Mouse (Mus musculus): ENCODE measurements around the gene Ciao2b. TPM values are rescaled to one million over a fixed set of nuclear protein-coding genes. Genes with fewer than 3 reads are reported as not detected.
"Not testable (repeated sequence)": the region's sequence is repeated elsewhere in the genome, so short reads cannot be mapped to it uniquely, and the experiment has no call there.

The Ciao2b gene
- polyA plus RNA-seq (2016; fragmentation: Nextera tagmentation; extraction: Ambion mirVana), result 118 and 122 TPM in 2 replicates

GRCm38 (mm10) chr8:104641426-104642323 lies at the start of gene Ciao2b:
Gene Ciao2b (minus strand): TSS chr8:104641965.
- Histone ChIP-seq H3K4me2 (replicated peaks) (peak within 1 kb of the TSS; percentile 91), H3K4me1 (peaks cover 19% of the 10 kb centered on the region), H3K27ac (peak within 1 kb of the TSS; percentile 27; the same call in 1 of the 2 replicates), H3K4me3 (peak within 1 kb of the TSS; percentile 79), H3K9ac (peak within 1 kb of the TSS; percentile 75), H3K27me3 (replicated peaks) (no peaks in the 10 kb centered on the region), H3K36me3 (peaks cover 16% of the 10 kb centered on the region), H3K9me3 (no peaks in the 10 kb centered on the region)
- ATAC-seq (ENCODE audit: low FRiP score, low read depth), result peak; percentile 98
- WGBS, result under 1% methylated on average over 66 of the region's 66 CpGs

GRCm38 (mm10) chr8:104688433-104688832 lies 46.7 kb upstream of the Ciao2b start:
- no peaks in the 10 kb centered on the region for H3K9me3 ChIP-seq
- no peaks in the 10 kb centered on the region for H3K36me3 ChIP-seq
- H3K4me1 ChIP-seq, result no peaks in the 10 kb centered on the region
- no peak overlapping the region for H3K9ac ChIP-seq
- ATAC-seq (ENCODE audit: low FRiP score, low read depth), result no peak
- no peak overlapping the region for H3K4me3 ChIP-seq
- no peak overlapping the region for H3K27ac ChIP-seq
- no peaks in the 10 kb centered on the region for H3K27me3 ChIP-seq (replicated peaks)
- H3K4me2 ChIP-seq (replicated peaks), result no peak overlapping the region
- WGBS, result 83% methylated on average over 4 of the region's 4 CpGs

GRCm38 (mm10) chr8:104655614-104656013 lies 13.8 kb upstream of the Ciao2b start:
- WGBS, result 71% methylated on average over 4 of the region's 4 CpGs
- H3K4me1 ChIP-seq, result no peaks in the 10 kb centered on the region
- H3K4me2 ChIP-seq (replicated peaks), result no peak overlapping the region
- H3K36me3 ChIP-seq, result no peaks in the 10 kb centered on the region
- no peak overlapping the region for H3K4me3 ChIP-seq
- no peaks in the 10 kb centered on the region for H3K9me3 ChIP-seq
- ATAC-seq (ENCODE audit: low FRiP score, low read depth), result no peak
- H3K9ac ChIP-seq, result no peak overlapping the region
- no peak overlapping the region for H3K27ac ChIP-seq
- no peaks in the 10 kb centered on the region for H3K27me3 ChIP-seq (replicated peaks)

GRCm38 (mm10) chr8:104654984-104655383 lies 13.2 kb upstream of the Ciao2b start:
- Histone ChIP-seq H3K9me3 (no peaks in the 10 kb centered on the region), H3K4me3 (no peak overlapping the region), H3K27ac (no peak overlapping the region), H3K27me3 (replicated peaks) (no peaks in the 10 kb centered on the region), H3K36me3 (no peaks in the 10 kb centered on the region), H3K4me1 (no peaks in the 10 kb centered on the region), H3K9ac (no peak overlapping the region), H3K4me2 (replicated peaks) (no peak overlapping the region)
- ATAC-seq (ENCODE audit: low FRiP score, low read depth), result peak; percentile 79
- 4% methylated on average over 3 of the region's 3 CpGs for WGBS

GRCm38 (mm10) chr8:104644187-104644586 lies 2.4 kb upstream of the Ciao2b start:
- WGBS, result 75% methylated on average over 3 of the region's 3 CpGs

GRCm38 (mm10) chr8:104642324-104642654 lies 524 bp upstream of the Ciao2b start:
- Histone ChIP-seq H3K4me2 (replicated peaks) (peak overlapping the region; percentile 91), H3K4me3 (peak overlapping the region; percentile 79), H3K36me3 (peaks cover 16% of the 10 kb centered on the region), H3K27ac (no peak overlapping the region; the same call in 1 of the 2 replicates), H3K27me3 (replicated peaks) (no peaks in the 10 kb centered on the region), H3K9me3 (no peaks in the 10 kb centered on the region), H3K9ac (peak overlapping the region; percentile 75), H3K4me1 (peaks cover 19% of the 10 kb centered on the region)
- 72% methylated on average over 6 of the region's 6 CpGs for WGBS
- ATAC-seq (ENCODE audit: low FRiP score, low read depth), result peak; percentile 18; the same call in 1 of the 2 replicates

More at GRCm38 (mm10) chr8:104644187-104644586, 2.4 kb upstream of the Ciao2b start:
- H3K4me3 ChIP-seq; H3K9me3 ChIP-seq; H3K36me3 ChIP-seq; H3K27me3 ChIP-seq (replicated peaks); ATAC-seq (ENCODE audit: low FRiP score, low read depth); H3K27ac ChIP-seq; H3K4me2 ChIP-seq (replicated peaks); H3K9ac ChIP-seq: not testable (repeated sequence)
- peaks cover 19% of the 10 kb centered on the region for H3K4me1 ChIP-seq

GRCm38 (mm10) chr8:104640831-104641370 lies 864 bp downstream of the Ciao2b start:
- Histone ChIP-seq H3K4me2 (replicated peaks) (peak overlapping the region; percentile 91), H3K27me3 (replicated peaks) (no peaks in the 10 kb centered on the region), H3K36me3 (peaks cover 17% of the 10 kb centered on the region), H3K9ac (peak overlapping the region; percentile 75), H3K27ac (no peak overlapping the region), H3K9me3 (no peaks in the 10 kb centered on the region), H3K4me3 (peak overlapping the region; percentile 79), H3K4me1 (peaks cover 19% of the 10 kb centered on the region)
- ATAC-seq (ENCODE audit: low FRiP score, low read depth), result no peak; the same call in 1 of the 2 replicates
- 13% methylated on average over 25 of the region's 25 CpGs for WGBS

- 86% methylated on average over 7 of the region's 7 CpGs for WGBS
- peak overlapping the region; percentile 79; the same call in 1 of the 2 replicates for H3K4me3 ChIP-seq
- peak overlapping the region; percentile 91 for H3K4me2 ChIP-seq (replicated peaks)
- H3K36me3 ChIP-seq, result peaks cover 22% of the 10 kb centered on the region
- no peaks in the 10 kb centered on the region for H3K27me3 ChIP-seq (replicated peaks)
- H3K9me3 ChIP-seq, result no peaks in the 10 kb centered on the region
- peaks cover 19% of the 10 kb centered on the region for H3K4me1 ChIP-seq
- ATAC-seq (ENCODE audit: low FRiP score, low read depth), result no peak
- peak overlapping the region; percentile 75 for H3K9ac ChIP-seq
- H3K27ac ChIP-seq, result no peak overlapping the region
These were observed 1.5 kb downstream of the Ciao2b start for GRCm38 (mm10) chr8:104640241-104640640.

- H3K36me3 ChIP-seq, result peaks cover 22% of the 10 kb centered on the region
- H3K27me3 ChIP-seq (replicated peaks), result no peaks in the 10 kb centered on the region
- H3K4me2 ChIP-seq (replicated peaks), result no peak overlapping the region
- H3K4me3 ChIP-seq, result no peak overlapping the region
- no peak for ATAC-seq (ENCODE audit: low FRiP score, low read depth)
- H3K27ac ChIP-seq, result no peak overlapping the region
- H3K4me1 ChIP-seq, result peaks cover 19% of the 10 kb centered on the region
- WGBS, result 95% methylated on average over 6 of the region's 6 CpGs
- H3K9ac ChIP-seq, result no peak overlapping the region
- no peaks in the 10 kb centered on the region for H3K9me3 ChIP-seq
These were observed 3.8 kb downstream of the Ciao2b start for GRCm38 (mm10) chr8:104638010-104638409.

- ATAC-seq (ENCODE audit: low FRiP score, low read depth), result no peak
- Histone ChIP-seq H3K9ac (no peak overlapping the region), H3K4me1 (peaks cover 7% of the 10 kb centered on the region), H3K4me3 (no peak overlapping the region), H3K36me3 (peaks cover 22% of the 10 kb centered on the region), H3K27me3 (replicated peaks) (peaks cover 14% of the 10 kb centered on the region), H3K4me2 (replicated peaks) (no peak overlapping the region), H3K9me3 (no peaks in the 10 kb centered on the region), H3K27ac (no peak overlapping the region)
- 88% methylated on average over 3 of the region's 3 CpGs for WGBS
These were observed 6.6 kb downstream of the Ciao2b start for GRCm38 (mm10) chr8:104635004-104635710.

- Histone ChIP-seq H3K27ac (no peak overlapping the region), H3K4me2 (replicated peaks) (no peak overlapping the region), H3K36me3 (peaks cover 8% of the 10 kb centered on the region; the same call in 1 of the 2 replicates), H3K4me1 (peaks cover 5% of the 10 kb centered on the region; the same call in 1 of the 2 replicates), H3K9me3 (no peaks in the 10 kb centered on the region), H3K4me3 (no peak overlapping the region), H3K9ac (no peak overlapping the region), H3K27me3 (replicated peaks) (peaks cover 23% of the 10 kb centered on the region)
- 71% methylated on average over 9 of the region's 9 CpGs for WGBS
- no peak for ATAC-seq (ENCODE audit: low FRiP score, low read depth)
These were observed 8.5 kb downstream of the Ciao2b start for GRCm38 (mm10) chr8:104633156-104633744.
